Mouse (Mus musculus): ENCODE data around the gene Gm28047. TPM values are rescaled to one million over a fixed set of nuclear protein-coding genes. Genes with fewer than 3 reads are reported as not detected.
"Not testable (repeated sequence)": the region's sequence is repeated elsewhere in the genome, so short reads cannot be mapped to it uniquely, and the experiment has no call there.

Gene Gm28047
- 0.56 TPM in 1 of 2 replicates, not detected in the other for polyA plus RNA-seq (2015; fragmentation: Nextera tagmentation; extraction: Ambion mirVana)

- no peaks in the 10 kb centered on the region for H3K27me3 ChIP-seq
- no peaks in the 10 kb centered on the region for H3K9me3 ChIP-seq (replicated peaks)
- peak within 1 kb of the TSS; percentile 79 for H3K9ac ChIP-seq
- peak within 1 kb of the TSS; percentile 100 for H3K27ac ChIP-seq (replicated peaks)
- H3K4me1 ChIP-seq: peaks cover 21% of the 10 kb centered on the region
- peak within 1 kb of the TSS; percentile 85 for H3K4me2 ChIP-seq (replicated peaks)
- peak; percentile 99 for ATAC-seq (ENCODE audit: insufficient number of reproducible peaks, low FRiP score, low TSS enrichment, low read depth)
- peak within 1 kb of the TSS; percentile 78 for H3K4me3 ChIP-seq (replicated peaks)
- no peaks in the 10 kb centered on the region for H3K36me3 ChIP-seq
- WGBS: under 1% methylated on average over 50 of the region's 51 CpGs
Observed at GRCm38 (mm10) chr15:102624970-102625686, at the start of gene Gm28047, which contains the start of gene Atf7. Gene Gm28047, minus strand, starts transcription at chr15:102625067. Gene Atf7, minus strand, starts transcription at chr15:102625464.

DNA sequence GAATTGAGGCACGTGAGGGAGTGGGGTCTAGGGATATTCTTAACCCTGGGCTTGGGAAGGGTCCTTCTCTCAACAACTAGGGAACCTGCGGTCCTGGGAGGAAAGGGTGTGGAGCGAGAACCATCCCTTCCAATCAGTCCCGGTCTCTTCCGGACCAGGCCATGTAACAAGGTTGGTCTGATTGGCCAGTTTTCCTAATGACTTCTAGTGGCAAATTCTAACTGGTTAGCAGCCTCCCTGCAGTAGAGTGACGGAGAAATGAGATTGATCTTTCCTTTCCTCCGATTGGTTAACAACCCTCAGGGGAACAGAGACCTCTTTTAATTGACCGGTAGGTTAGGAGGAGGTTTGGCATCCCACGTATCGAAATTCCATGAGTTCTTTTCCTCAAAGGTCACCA is 48.7 kb upstream of the Gm28047 start:
- peak; percentile 41 for ATAC-seq (ENCODE audit: insufficient number of reproducible peaks, low FRiP score, low TSS enrichment, low read depth)
- Histone ChIP-seq H3K4me2 (replicated peaks) (peak overlapping the region; percentile 76), H3K27ac (replicated peaks) (peak overlapping the region; percentile 100), H3K36me3 (no peaks in the 10 kb centered on the region), H3K9me3 (replicated peaks) (no peaks in the 10 kb centered on the region), H3K27me3 (no peaks in the 10 kb centered on the region), H3K4me1 (peaks cover 40% of the 10 kb centered on the region), H3K9ac (no peak overlapping the region), H3K4me3 (replicated peaks) (peak overlapping the region; percentile 57)
- 5% methylated on average over 10 of the region's 10 CpGs for WGBS

GRCm38 (mm10) chr15:102672215-102673071 is 47.6 kb upstream of the Gm28047 start, which contains the start of gene Atp5g2:
Gene Atp5g2, minus strand, starts transcription at chr15:102672352.
- peak within 1 kb of the TSS; percentile 73 for H3K9ac ChIP-seq
- ATAC-seq (ENCODE audit: insufficient number of reproducible peaks, low FRiP score, low TSS enrichment, low read depth): no peak
- 2% methylated on average over 37 of the region's 37 CpGs for WGBS
- peak within 1 kb of the TSS; percentile 100 for H3K27ac ChIP-seq (replicated peaks)
- peaks cover 40% of the 10 kb centered on the region for H3K4me1 ChIP-seq
- peak within 1 kb of the TSS; percentile 57 for H3K4me3 ChIP-seq (replicated peaks)
- peak within 1 kb of the TSS; percentile 76 for H3K4me2 ChIP-seq (replicated peaks)
- H3K36me3 ChIP-seq: peaks cover 6% of the 10 kb centered on the region
- no peaks in the 10 kb centered on the region for H3K9me3 ChIP-seq (replicated peaks)
- no peaks in the 10 kb centered on the region for H3K27me3 ChIP-seq

- WGBS: under 1% methylated on average over 30 of the region's 34 CpGs
- Histone ChIP-seq H3K9me3 (replicated peaks) (no peaks in the 10 kb centered on the region), H3K36me3 (peaks cover 13% of the 10 kb centered on the region), H3K27me3 (no peaks in the 10 kb centered on the region), H3K9ac (peak overlapping the region; percentile 73), H3K27ac (replicated peaks) (peak overlapping the region; percentile 100), H3K4me2 (replicated peaks) (peak overlapping the region; percentile 76), H3K4me3 (replicated peaks) (peak overlapping the region; percentile 57), H3K4me1 (peaks cover 40% of the 10 kb centered on the region)
- peak; percentile 77 for ATAC-seq (ENCODE audit: insufficient number of reproducible peaks, low FRiP score, low TSS enrichment, low read depth)
Observed at GRCm38 (mm10) chr15:102671721-102672214, 46.9 kb upstream of the Gm28047 start.

DNA sequence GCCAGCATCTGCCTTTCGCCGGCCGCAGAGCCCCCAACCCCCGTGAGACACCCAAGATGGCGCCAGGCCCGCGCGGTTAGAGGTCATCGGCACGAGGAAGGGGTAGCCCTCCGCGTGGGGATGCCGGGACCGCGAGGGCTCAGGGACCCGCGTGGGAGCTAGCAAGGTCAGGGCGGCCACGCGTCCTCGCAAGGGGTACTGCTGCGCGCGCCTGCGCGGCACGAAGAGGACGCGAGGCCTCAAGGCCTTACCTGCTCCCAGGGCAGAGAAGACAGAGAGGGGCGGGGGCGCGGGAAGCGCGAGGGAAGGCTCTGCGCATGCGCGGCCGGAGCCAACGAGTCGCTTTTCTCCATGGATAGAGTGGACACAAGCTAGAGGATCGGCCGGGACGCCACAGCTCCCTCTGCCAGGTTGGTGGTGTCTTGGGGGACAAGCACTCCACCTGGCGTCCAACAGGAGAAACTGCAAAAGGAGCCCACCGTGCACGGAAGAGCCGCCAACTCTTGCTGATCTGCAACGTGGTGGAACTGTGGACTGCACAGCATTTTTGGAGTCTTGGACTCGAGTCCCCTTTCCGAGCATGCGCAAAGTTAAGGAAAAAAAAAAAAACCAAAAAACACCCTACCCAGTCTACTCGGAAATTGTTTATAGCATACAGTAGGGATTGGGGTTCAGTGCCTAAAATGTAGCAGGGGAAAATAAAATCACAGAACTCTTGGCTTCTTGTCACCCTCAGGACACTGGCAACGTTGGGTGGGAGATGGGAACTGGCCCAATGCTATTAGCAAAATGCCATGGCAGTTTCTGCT is 46.1 kb upstream of the Gm28047 start:
- peaks cover 21% of the 10 kb centered on the region for H3K36me3 ChIP-seq
- peak overlapping the region; percentile 100 for H3K27ac ChIP-seq (replicated peaks)
- ATAC-seq (ENCODE audit: insufficient number of reproducible peaks, low FRiP score, low TSS enrichment, low read depth): peak; percentile 91
- H3K4me3 ChIP-seq (replicated peaks): peak overlapping the region; percentile 74
- H3K4me2 ChIP-seq (replicated peaks): peak overlapping the region; percentile 76
- H3K4me1 ChIP-seq: peaks cover 40% of the 10 kb centered on the region
- H3K27me3 ChIP-seq: no peaks in the 10 kb centered on the region
- WGBS: 0% methylated on average over 53 of the region's 53 CpGs
- H3K9ac ChIP-seq: peak overlapping the region; percentile 96
- H3K9me3 ChIP-seq (replicated peaks): no peaks in the 10 kb centered on the region

DNA sequence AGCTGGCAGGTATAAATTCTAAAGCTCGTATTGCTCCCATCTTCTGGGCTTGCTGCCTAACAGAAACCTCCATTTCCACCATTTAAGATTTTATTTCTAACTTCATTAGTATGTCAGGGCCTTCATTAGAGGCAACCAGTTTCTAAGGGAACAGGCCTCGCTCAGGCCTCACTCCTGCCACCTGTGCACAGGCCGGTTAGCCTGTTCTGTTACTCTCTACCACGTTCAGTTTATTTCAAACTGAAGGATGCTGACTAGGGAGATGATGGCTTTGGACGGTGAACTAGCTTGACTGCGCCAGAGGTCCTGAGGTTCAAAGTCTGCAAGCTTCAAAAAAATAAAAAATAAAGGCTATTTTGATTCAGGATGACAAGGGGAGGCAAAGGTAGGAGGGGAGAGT is 45.4 kb upstream of the Gm28047 start:
- H3K4me3 ChIP-seq (replicated peaks): peak overlapping the region; percentile 74
- peak overlapping the region; percentile 96 for H3K9ac ChIP-seq
- H3K4me2 ChIP-seq (replicated peaks): peak overlapping the region; percentile 76
- ATAC-seq (ENCODE audit: insufficient number of reproducible peaks, low FRiP score, low TSS enrichment, low read depth): no peak
- no peaks in the 10 kb centered on the region for H3K27me3 ChIP-seq
- WGBS: 8% methylated on average over 6 of the region's 6 CpGs
- H3K9me3 ChIP-seq (replicated peaks): no peaks in the 10 kb centered on the region
- H3K27ac ChIP-seq (replicated peaks): peak overlapping the region; percentile 100
- H3K36me3 ChIP-seq: peaks cover 24% of the 10 kb centered on the region
- peaks cover 40% of the 10 kb centered on the region for H3K4me1 ChIP-seq

- Histone ChIP-seq H3K4me1 (peaks cover 40% of the 10 kb centered on the region), H3K4me3 (replicated peaks) (peak overlapping the region; percentile 17)
Observed at GRCm38 (mm10) chr15:102669571-102669970, 44.7 kb upstream of the Gm28047 start.

DNA sequence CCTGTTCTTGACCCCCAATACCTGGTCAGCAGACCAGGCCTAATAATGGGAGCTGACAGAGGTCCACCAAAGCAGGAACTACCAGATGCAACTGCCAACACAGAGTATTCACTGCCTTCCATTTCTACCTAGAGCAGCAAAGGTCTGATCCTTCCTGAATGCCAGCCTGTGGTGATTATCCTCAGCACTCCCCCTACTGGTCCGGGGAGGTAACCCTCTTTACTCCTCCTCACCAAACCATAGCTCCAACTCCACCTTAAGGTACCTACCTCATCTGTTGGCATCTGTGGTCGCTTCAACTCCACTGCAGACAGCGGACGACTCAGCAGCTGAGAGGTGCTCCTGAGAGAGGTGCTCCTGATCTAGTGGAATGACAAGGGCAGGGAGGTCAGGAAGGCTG is 40.6 kb upstream of the Gm28047 start:
- H3K27me3 ChIP-seq: no peaks in the 10 kb centered on the region
- ATAC-seq (ENCODE audit: insufficient number of reproducible peaks, low FRiP score, low TSS enrichment, low read depth): no peak
- WGBS: 46% methylated on average over 4 of the region's 4 CpGs
- no peak overlapping the region for H3K4me3 ChIP-seq (replicated peaks)
- H3K4me2 ChIP-seq (replicated peaks): no peak overlapping the region
- H3K9ac ChIP-seq: no peak overlapping the region
- H3K27ac ChIP-seq (replicated peaks): no peak overlapping the region
- peaks cover 64% of the 10 kb centered on the region for H3K36me3 ChIP-seq
- no peaks in the 10 kb centered on the region for H3K9me3 ChIP-seq (replicated peaks)
- H3K4me1 ChIP-seq: peaks cover 16% of the 10 kb centered on the region

More at GRCm38 (mm10) chr15:102669571-102669970, 44.7 kb upstream of the Gm28047 start:
- H3K27me3 ChIP-seq: no peaks in the 10 kb centered on the region
- no peaks in the 10 kb centered on the region for H3K9me3 ChIP-seq (replicated peaks)
- H3K9ac ChIP-seq: no peak overlapping the region
- H3K36me3 ChIP-seq: peaks cover 30% of the 10 kb centered on the region
- no peak overlapping the region for H3K27ac ChIP-seq (replicated peaks)
- peak overlapping the region; percentile 76 for H3K4me2 ChIP-seq (replicated peaks)
- no peak for ATAC-seq (ENCODE audit: insufficient number of reproducible peaks, low FRiP score, low TSS enrichment, low read depth)
- 75% methylated on average over 8 of the region's 8 CpGs for WGBS

DNA sequence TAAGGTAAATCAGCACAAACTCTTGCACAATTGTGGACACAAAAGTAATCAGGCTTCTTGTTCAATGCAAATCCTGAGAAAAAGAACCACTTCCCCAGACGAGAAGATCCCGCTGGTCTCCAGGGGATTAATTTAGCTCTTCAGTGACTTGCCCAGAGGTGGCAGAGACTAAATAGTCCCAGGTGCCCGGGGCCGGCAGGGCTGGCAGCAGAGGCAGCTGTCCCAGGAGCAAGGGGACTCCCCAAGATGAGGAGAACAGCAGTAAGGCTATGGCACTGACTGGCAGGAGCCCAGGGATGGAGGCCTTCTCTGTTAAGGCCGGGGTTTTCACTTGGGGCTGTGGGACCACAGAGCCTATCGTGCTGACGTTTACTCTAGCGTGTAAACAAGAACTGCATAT is 39.0 kb upstream of the Gm28047 start:
- 75% methylated on average over 8 of the region's 8 CpGs for WGBS
- Histone ChIP-seq H3K36me3 (peaks cover 70% of the 10 kb centered on the region), H3K4me3 (replicated peaks) (no peak overlapping the region), H3K4me1 (0 out of 2 replicates have a peak, but pooled peaks cover 2% of the 10 kb centered on the region), H3K4me2 (replicated peaks) (no peak overlapping the region), H3K9ac (no peak overlapping the region), H3K27me3 (no peaks in the 10 kb centered on the region), H3K27ac (replicated peaks) (no peak overlapping the region), H3K9me3 (replicated peaks) (no peaks in the 10 kb centered on the region)
- ATAC-seq (ENCODE audit: insufficient number of reproducible peaks, low FRiP score, low TSS enrichment, low read depth): 0 out of 2 replicates have a peak, but pooled peaks have one; percentile 10

DNA sequence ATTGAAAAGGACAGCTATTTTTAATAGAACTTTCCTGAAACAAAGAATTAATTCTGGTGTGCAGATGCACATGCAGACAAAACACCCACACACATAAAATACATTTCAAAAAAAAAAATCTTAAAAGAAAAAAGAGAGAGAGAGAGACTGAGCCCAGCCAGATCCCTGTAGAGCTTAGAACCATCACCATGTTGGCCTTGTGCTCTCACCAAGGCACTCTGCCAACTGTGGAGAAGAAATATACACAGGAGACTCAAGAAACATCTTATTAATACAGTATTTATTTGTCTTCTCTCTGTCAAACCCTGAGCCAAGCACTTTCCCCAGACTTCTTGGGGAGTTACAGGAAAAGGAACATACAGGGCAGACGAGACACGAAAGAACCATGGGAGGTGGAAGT is 37.7 kb upstream of the Gm28047 start:
- H3K9me3 ChIP-seq (replicated peaks); H3K4me1 ChIP-seq; H3K4me3 ChIP-seq (replicated peaks); H3K9ac ChIP-seq; H3K4me2 ChIP-seq (replicated peaks); H3K27me3 ChIP-seq; ATAC-seq (ENCODE audit: insufficient number of reproducible peaks, low FRiP score, low TSS enrichment, low read depth); H3K27ac ChIP-seq (replicated peaks): not testable (repeated sequence)
- H3K36me3 ChIP-seq: peaks cover 65% of the 10 kb centered on the region
- WGBS: no CpG with 5 or more reads among the region's 2 CpGs
